Mouse (Mus musculus): ENCODE data around the gene Plxna1.

Gene Plxna1

DNA sequence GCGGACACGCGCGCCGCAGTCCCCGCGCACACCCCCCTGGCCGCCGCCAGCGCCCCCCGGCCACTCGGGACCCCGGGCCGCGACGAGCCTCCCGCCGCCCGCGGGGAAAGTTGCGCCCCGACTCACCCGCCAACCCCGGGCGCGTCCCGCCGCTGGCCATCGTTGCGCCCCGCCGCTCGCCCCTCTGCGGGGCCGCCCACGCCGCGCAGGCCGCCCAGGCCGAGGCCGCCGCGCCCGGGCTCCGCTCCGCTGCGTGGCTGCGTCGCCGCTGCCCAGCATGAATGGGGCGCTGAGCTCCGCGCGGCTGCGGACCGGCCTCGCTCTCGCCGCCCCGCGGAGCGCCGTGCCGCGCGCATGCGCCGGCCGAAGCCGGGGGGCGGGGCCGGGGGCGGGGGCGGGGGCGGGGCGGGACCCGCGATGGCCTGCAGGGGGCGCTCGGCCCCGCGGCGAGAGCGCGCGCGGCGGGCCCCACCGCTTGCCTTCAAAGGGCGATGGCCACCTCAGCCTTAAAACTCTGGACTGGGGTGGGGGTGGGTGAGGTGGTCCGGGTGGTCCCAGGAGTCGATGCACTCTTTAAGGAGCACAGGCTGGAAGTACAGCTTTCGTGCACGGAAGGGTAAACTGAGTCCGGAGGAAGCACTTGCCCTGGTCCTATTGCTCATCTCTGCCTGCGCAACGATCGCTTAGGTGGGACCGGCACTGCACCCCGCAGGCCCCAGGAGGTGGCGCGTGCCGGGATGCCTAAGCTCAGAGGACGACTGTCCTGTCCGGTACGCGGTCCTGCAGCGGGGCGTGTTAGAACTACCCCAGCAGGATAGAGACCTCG lies at the start of gene Plxna1:
Gene Plxna1, minus strand, starts transcription at position 340 of the 826 bp plus-strand sequence.
- peak; percentile 33 to 38 for DNase-seq (ENCODE audit: low spot score in 2 of 2)

DNA sequence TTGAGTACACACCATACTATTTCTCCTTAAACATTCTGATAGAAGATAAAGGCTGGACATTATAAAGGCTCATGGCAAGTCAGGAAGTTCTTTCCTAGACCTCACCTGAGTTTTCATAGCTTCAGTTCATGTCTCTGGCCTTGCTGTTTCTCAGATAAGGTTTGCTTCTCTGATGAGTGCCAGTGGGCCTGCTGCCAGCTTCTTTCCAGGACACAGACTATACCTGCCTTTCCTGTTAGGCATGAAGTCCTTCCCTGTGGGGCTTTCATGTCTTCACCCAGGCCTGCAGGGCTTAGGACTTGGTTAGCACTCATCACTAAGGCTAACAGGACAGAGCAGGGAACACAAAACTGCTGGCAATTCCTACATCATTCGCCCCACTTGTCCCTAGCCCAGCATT lies 46.6 kb upstream of the Plxna1 start:
- DNase-seq (ENCODE audit: low spot score in 2 of 2): no peak

DNA sequence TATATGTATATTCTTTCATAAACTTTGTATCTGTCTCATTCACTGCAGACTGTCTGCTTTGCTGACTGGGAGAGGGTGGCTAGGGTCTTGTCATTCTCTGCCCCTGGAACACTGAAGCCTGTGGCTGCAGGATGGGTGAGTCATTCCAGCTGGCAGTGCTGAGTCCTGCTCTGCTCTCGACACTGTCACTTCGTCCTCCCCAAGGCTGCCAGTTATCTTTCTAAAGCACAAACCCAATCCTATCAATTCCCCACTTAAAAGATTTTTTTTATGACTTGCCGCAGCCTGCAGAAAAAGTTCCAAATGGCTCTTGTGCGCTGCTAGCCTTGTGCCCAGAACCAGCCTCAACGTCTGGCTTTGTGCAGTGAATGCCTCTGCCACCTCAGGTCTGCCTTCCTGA lies 45.8 kb upstream of the Plxna1 start:
- DNase-seq (ENCODE audit: low spot score in 2 of 2): no peak

DNA sequence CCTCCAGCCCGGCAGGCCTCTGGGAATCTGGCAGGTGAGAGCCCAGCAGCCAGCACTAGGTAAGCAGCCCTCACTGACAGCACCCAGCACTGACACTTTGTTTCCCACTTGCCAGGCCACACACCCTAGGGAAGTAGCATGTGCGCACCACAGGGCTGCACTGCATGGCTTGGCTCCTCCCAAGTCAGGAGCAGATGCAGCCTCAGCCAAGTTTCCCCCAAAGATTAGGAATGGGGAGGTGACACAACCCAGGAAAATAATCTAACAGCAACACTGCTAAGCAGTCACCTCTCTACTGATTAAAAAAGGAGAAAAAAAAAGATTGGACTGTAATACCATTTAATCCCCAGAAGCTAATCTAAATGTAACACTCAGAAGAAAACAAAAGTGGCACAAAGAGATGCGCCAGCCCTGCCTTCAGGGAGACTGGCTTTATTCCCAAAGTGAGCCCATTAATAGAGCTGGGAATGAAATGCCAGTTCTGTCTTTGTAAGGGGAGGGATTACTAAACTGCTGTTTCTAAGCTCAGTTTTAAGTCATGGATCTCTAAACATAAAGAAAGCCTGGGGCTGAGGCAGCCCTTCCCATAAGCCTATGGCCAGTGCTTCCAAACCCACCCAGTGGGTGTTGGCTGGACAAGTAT lies 44.9 kb upstream of the Plxna1 start:
- no peak for DNase-seq (ENCODE audit: low spot score in 2 of 2)

DNA sequence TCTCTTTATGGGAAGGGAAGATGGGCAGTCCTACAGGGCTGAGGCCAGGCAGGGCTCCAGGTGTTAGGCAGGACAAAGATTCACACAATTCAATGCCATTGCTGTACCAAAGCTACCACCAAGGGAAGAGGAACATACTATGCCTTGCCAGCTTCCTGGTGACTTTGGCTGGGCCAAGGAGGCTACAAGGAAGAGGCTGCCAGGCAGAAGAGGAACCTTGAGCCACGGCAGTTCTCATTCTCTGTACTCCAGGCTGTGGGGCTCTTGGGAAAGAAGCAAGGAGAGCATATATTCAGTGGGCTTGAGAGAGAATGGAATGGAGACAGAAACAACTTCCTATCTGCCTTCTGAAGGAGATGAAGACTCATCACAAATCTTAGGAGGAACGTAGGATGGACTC lies 42.5 kb upstream of the Plxna1 start:
- DNase-seq (ENCODE audit: low spot score in 2 of 2): no peak

DNA sequence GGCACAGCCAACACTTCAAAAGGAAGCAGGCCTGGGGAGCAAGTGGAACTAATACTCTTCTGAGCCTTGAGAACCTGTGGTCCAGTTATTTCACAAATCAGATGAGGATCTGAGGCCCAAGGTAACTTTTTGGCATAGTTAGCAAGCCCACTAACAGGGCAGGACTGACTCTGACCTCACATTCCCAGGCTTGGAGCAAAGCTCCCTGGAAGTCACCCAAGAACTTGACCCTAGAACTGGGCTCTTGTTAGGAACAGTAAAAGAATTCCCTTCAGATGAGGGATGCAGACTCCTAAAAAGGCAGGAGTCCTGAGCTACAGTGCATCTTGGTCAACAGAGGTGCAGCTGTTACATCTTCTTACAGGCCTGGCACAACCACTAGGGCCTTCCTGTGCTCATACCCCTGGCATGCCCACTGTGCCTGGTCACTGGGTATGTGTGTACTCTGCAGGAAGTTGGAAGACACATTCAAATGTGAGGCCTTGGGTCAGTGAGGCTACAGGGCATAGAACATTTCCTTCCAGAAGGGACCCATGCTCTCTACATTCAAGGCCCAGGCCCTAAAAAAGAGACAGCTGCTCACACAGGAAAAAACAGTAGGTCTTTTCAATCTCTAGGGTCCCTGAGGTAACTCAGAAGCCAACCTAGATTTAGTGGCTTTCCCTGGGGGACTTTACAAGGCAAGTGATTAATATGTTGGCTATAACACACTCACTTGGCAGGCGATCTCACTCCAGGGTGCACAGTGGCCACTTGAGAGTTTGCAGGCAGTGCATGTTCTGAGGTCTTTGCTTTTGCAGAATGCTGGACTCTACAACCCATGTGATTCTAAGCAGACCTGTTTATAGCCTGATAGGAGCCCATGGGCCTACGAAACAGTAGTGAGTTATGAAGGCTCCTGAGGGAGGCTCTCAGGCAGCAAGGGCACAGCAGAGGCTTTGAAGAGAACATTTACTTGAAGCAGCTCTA lies 41.1 kb upstream of the Plxna1 start:
- DNase-seq (ENCODE audit: low spot score in 2 of 2): no peak

DNA sequence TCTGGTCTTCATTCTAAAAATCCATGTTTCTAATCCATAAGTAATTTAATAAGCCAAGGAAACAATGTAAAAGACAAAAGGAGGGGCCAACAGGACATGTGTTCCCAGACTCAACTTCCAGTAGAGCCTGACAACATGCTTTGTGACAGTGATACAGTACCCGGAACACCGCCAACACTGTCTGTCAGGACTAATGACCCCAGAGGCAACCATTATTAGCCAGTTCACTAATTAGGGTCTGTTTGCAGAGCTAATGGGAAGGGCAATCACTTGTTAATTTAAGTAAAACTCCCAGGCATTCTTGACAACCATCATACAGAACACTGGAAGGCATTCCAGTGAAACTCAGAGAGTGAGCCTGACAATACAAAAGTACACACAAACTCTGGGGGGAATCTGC lies 40.0 kb upstream of the Plxna1 start:
- DNase-seq (ENCODE audit: low spot score in 2 of 2): no peak

DNA sequence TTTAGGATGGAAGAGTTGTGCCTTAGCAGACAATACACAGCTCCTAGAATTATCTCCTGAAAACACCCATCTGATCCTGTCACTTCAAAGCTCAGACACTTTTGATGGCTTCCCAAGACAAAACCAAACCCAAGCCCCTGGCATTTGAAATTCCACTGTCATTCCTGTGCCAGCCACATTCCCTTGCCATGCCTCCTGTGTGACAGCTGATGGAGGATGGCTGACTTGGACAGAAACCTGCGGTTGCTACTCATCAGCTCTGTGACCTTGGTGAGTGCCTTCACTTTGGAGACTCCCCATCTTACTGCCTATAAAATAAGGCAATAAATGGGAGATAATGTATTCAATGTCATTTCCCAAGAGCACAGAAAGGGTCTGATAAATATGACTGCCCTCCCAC lies 37.1 kb upstream of the Plxna1 start:
- DNase-seq (ENCODE audit: low spot score in 2 of 2): no peak

DNA sequence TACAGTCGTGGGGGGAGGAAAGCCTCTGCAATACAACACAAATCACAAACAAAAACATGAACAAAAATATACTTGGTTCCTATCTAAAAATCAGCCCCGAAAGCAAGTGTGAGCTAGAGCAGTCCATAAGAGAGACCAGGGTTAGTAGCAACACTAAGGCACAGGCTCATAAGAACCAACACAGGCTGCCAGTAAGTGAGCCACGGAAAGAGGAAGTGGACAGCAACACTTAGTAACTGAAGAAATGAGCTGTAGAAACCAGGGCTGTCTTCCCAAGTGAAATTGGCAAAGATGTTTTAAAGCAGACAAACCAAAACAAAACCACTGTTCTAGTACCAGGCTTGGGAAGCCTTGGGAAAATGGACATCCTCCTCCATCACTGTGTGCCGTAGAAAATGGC lies 35.5 kb upstream of the Plxna1 start:
- DNase-seq (ENCODE audit: low spot score in 2 of 2): no peak

DNA sequence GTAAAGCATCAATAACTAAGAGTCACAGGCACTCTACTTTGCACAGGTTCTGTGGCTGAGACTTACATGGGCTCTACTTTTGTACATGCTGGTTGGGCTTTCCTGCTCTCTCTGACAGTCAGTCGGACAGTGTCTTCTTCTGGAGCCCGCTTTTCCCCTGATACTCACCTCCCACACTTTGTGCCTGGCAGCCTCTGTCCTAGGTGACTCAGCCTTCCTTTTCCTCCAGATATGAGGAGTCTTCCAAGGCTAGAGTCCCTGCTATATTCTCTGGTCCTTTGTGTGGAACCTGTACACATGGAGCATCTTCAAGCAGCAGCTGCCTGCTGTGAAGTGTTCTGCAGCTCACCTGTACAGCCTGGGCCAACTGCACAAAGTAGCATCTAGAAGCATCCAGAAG lies 31.4 kb upstream of the Plxna1 start:
- no peak for DNase-seq (ENCODE audit: low spot score in 2 of 2)

DNA sequence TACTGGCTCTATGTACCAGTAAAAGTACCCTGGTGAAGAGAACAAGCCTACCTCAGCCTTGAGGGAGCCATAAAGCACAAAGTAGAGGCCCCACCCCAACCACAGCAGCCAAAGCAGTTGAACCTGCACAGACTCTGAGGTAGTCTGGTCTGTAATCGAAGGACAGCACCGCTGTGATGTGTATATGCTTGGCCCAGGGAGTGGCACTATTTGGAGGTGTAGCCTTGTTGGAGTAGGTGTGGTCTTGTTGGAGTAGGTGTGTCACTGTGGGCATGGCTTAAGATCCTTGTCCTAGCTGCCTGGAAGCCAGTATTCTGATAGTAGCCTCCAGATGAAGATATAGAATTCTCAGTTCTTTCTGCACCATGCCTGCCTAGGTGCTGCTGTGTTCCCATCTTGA lies 29.8 kb upstream of the Plxna1 start:
- DNase-seq (ENCODE audit: low spot score in 2 of 2): no peak

DNA sequence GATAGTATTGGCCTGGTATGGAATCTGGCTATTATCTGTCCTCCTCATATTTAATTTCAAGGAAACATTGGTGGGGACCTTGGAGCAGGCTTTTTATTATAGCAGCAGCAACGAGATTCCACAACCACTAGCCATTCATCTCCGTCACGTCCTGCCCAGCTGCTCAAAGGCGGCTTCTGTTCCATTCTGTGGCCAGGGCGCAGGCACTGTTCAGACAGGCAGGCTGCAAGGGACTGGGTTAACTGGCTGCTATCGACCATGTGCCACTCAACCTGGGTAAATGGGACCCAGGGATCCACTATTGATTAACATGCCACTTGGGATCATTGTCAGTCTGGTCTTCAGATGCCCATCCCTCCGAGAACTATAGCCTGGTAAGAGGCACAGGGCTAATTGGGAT lies 27.4 kb upstream of the Plxna1 start:
- no peak for DNase-seq (ENCODE audit: low spot score in 2 of 2)

DNA sequence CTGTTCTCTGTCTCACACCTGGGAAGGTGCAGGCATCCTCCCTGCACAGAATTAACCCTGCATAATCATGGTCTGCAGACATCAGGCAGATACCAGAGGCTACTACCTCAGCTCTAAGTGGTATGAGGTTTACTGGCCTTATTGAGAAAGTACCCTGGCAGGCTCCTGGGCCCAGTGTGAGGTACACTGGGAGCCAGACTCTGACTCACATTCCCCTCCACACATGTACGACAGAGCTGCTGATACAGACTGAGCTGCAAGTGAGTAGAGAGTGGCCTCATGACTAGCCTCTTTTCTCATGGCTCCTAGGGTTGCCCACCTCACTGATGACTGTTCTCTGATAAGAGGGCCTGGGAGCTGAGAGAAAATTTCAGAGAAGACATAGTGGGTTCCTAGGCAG lies 24.5 kb upstream of the Plxna1 start:
- DNase-seq (ENCODE audit: low spot score in 2 of 2): no peak

DNA sequence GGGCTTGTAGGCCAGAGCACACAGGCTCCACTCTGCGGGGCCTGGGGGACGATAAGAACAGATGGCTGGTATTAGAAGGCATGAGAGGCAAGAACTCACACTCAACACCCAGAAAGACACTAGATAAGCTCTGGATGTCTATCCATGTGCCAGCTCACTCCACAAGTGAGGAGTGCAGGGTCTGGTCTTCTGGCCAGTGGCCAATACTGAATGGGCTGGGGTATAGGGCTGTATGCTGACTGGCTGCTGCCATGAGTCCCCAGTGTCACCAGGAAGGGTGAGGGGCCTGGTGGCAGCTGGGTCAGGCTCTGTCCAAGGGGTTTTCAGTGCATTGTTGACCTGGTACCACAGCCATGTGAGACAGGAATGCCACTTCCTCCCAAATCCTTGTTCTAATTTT lies 22.3 kb upstream of the Plxna1 start:
- no peak for DNase-seq (ENCODE audit: low spot score in 2 of 2)

DNA sequence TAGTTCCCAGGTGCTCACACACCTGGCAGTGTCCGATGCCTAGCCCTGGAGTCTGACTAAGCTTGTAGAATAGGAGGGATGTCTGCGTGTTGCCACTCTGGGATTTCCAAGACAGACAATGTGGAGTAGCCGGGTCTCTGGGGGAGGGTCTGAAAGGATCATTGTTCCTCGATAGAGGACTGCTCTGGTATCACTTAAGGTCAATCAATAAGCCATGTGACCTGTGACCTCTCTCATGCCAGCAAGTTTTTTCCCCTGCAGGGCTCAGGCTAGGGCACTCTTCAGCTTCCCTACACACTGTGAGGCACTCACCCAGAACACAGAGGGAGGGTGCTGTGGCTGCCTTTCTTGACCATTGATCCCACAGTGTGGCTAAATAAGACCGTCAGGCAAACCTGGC lies 19.4 kb upstream of the Plxna1 start:
- no peak for DNase-seq (ENCODE audit: low spot score in 2 of 2)

DNA sequence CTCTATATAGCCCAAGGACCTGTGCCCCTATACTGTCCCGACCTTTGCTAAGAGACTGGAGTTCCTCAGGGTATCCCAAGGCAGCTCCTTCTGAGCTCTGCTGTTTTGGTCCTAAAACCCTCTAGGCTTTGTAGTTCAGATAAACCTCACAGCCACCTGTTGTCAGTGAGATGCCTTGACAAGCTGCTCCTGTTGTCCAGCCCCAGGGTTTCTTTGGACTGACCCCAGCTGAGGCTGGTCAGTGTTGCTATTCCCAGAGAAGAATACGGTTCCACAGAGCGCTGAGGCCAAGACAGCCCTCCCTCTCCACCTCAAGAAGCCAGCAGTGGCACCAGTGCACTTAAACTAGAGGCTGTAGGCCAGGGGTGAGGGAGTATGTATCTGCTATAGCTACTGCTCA lies 18.8 kb upstream of the Plxna1 start:
- no peak for DNase-seq (ENCODE audit: low spot score in 2 of 2)

DNA sequence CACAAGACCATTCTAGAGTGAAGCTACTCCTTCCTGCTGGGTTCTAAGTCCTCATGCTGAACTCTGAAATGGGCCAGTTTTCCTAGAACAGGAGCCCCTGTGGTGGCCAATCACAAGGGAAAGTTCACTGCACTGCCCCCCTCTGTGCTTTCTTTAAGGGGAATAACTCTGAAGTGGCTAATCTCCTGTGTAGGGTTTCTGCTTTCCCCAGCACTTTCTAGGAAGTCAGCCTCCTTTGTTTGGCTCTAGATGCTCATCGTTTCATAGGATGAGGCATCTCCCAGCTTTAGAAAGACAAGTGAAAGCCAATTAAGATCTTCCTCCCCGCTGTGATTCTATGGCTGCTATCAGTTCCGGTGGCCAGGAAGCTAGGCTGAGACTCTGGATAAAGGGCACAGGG lies 18.3 kb upstream of the Plxna1 start:
- DNase-seq (ENCODE audit: low spot score in 2 of 2): no peak

DNA sequence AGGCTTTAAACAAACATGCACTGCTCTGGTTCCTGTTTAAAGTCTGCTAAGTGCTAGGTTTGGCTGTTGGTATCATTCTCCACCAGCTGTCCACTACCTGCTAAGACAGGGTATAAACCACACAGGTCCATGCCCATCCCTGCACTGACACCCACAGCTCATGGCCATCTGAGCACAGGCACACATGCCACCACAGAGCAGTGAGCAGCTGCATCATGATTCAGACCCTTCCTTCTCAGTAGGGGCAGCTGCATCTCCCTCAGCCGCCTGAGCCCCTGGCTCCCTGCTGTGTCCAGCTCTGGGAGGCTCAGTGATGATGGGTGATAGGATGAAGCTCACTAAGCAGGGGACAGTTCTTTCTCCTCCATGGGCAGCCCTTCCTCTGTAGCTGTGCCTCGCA lies 15.8 kb upstream of the Plxna1 start:
- no peak for DNase-seq (ENCODE audit: low spot score in 2 of 2)

DNA sequence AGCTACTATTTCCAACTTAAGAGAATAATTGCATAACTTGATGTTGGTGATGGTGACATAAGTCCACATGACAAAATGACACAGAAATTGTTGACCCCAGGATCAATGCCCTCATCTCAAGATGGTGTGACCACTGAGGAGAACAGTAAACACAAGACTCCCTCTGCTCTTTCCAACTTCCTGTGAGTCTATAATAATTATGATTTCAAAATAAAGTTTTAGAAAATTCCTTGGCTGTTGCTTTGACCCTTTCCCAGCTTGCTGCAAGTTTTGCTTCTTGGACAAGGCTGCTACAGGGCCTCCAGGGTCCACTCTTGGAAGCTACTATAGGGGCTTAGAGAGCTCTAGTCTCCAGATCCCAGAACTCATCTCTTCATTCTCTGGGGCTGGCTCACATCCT lies 6.4 kb upstream of the Plxna1 start:
- no peak for DNase-seq (ENCODE audit: low spot score in 2 of 2)

DNA sequence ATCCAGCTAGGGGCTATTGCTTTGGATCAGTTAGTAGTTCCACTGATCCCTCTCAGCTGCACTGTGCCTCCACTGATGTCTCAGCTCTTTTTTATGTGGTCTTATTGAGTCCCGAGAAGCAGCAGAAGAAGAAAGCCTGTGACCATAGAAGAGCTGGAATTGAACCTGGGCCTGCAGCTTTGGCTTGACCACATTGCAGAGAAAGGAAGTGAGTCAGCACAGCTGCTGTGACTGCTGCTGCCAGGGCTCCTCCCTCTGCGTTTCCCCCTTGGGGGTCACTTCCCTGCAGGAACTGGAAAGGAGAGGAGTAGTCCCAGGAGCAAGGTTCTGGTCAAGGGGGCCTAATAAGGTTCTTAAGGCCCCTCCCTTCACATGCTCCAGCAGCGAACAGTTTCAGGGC lies 1.9 kb upstream of the Plxna1 start:
- DNase-seq (ENCODE audit: low spot score in 2 of 2): no peak

DNA sequence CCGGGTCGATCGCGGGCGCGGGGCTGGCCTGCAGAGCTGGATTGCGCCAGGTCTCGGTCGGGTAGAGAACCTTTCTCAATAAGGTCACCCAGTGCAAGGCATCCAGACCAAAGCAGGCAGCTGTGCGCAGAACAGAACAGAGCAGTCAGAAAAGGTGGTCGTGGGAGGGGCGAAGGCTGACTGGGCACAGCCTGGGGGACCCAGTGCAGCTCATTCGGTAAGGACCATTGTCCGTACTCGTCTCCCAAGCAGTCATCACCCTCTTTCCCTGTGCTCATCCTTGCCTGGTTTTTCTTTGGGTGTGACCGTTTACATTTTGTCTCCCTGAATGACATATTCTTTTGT lies 659 bp upstream of the Plxna1 start:
- DNase-seq (ENCODE audit: low spot score in 2 of 2): no peak

DNA sequence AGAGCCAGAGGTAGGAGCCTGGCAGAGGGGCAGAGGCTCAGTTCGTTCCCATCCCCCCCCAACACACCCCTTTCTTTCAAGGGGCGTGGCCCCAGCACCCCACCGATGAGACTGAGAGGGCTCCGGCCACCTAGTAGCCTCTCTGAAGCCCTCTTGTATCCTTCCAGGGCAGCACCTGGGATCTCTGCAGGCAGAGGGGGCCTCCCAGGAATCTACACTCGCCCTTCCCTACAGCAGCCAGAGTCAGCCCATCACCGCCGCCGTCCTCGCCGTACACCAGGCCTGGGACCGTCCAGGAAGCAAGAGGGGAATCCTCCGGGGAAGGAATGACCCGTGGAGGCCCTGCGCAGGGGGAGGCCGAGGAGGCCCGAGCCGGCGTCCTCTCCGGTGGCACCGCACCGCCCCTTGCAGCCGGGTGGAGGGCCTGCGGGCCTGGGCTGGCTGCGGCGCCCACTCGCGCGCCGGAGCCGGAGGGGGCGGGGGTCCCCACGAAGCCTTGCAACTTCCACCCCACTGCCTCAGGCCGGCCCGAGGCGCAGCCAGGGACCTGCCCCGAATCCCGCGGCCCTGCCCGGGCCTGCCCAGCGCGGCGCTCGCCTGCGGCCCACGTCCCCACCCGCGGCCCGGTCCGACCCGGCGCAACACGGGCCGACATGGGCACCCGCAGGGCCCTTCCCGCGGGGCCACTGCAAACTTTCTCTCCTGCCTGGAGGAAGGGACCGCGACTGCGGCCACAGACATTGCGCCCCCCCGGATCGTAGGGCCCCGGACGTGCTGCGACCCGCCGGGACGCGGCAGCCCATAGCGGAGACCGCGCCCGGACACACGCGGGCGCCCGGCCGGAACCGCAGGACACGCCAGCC lies 771 bp downstream of the Plxna1 start:
- peak; percentile 22 to 23 for DNase-seq (ENCODE audit: low spot score in 2 of 2)

All from thymus, postnatal 10 days (tissue).